Mouse (Mus musculus): ENCODE results near the gene Gabrd. TPM values are rescaled to one million over a fixed set of nuclear protein-coding genes. Genes with fewer than 3 reads are reported as not detected.

The Gabrd gene
- polyA plus RNA-seq (2012; rRNA removed): 0.02 and 0.22 TPM in 2 replicates

DNA sequence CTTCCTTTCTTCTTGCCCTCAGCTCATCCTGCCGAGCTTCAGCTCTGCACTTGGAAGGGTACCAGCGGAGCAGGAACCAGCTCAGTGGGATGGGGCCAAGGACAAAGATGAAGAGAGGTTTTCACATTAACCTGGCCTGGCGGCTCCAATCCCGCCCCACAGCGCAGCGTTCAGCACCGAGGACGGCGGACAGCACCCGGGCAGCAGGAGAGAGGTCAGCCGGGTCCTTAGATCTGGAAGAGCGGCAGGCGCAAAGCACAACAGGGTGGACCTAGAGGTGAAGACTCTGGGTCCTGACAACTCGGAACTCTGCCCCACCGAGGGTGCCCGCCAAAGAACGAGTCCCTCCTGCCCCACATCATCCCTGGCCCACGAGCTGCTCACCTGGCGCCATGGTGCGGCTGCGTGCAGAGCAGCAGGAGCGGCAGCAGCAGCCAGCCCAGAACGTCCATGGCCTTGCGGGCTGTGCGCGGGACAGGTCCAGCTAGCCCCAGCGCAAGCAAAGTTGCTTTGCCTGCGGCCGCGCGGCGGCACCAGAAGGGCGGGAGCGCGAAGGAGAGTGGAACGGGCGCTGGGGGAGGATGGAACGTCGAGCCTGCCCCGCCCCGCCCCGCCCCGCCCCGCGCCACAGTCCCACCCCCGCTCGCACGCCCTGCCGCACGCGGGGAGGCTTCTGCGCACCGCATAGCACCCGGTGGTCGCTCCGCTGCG is at the start of gene Gabrd:
Gabrd (minus strand) TSS at position 602 of the 711 bp plus-strand sequence.
- DNase-seq (ENCODE audit: low read depth in 1 of 2, low spot score in 2 of 2): no peak
- Histone ChIP-seq H3K4me3 (ENCODE audit: extremely low read depth, insufficient read depth, insufficient read length) (no peak within 1 kb of the TSS; the same call in 1 of the 2 replicates), H3K27me3 (ENCODE audit: control insufficient read depth, insufficient read depth, low read length) (peaks cover 5% of the 10 kb centered on the region), H3K4me1 (ENCODE audit: control insufficient read depth, insufficient read depth, insufficient read length) (peaks cover 5% of the 10 kb centered on the region; the same call in 1 of the 2 replicates), H3K27ac (ENCODE audit: insufficient read depth, low read length) (no peak within 1 kb of the TSS), H3K36me3 (ENCODE audit: control insufficient read depth, insufficient read depth, low read length) (no peaks in the 10 kb centered on the region)
- TF ChIP-seq CTCF (IDR thresholded peaks at IDR 0.05; ENCODE audit: extremely low read depth, insufficient read depth, insufficient read length, insufficient replicate concordance) (no peak), POLR2A (IDR thresholded peaks at IDR 0.05; ENCODE audit: low read depth, low read length) (no peak)
- WGBS: 3% methylated on average over 55 of the region's 57 CpGs

DNA sequence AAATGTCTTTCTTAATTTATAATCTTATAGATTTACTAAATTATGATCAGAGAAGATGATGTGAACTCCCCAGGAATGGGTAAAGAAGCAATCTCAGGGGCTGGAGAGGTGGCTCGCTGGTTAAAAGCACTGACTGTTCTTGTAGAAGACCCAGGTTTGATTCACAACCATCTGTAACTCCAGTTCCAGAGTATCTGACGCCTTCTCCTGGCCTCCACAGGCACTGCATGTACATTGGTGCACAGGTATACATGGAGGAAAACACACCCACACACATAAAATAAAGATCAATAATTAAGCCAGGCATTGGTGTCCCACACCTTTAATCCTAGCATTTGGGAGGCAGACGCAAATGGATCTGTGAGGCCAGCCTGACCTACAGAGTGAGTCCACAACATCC is 44.9 kb upstream of the Gabrd start:
- TF ChIP-seq POLR2A (IDR thresholded peaks at IDR 0.05; ENCODE audit: low read depth, low read length) (no peak), CTCF (IDR thresholded peaks at IDR 0.05; ENCODE audit: extremely low read depth, insufficient read depth, insufficient read length, insufficient replicate concordance) (no peak)

DNA sequence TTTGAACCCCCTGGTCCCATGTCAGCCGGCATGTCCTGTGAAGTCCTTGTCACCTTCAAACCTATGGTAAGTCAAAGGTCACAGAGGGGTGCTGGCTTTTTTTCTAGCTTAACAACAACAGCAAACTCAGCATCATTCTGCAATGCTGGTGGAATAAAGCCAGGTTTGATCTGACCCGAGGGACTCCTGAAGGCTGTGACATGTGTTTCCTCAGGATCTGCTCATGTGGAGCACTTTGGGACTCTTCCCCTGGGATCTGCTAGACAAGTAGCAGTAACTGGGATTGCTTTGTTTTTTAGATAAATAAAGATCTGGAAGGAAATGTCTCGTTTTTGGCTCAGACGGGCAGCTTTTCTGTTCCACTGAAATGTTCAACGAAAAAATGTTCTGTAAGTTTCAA is 36.1 kb upstream of the Gabrd start:
- Histone ChIP-seq H3K4me3 (ENCODE audit: extremely low read depth, insufficient read depth, insufficient read length) (no peak overlapping the region), H3K4me1 (ENCODE audit: control insufficient read depth, insufficient read depth, insufficient read length) (no peaks in the 10 kb centered on the region), H3K36me3 (ENCODE audit: control insufficient read depth, insufficient read depth, low read length) (no peaks in the 10 kb centered on the region), H3K27me3 (ENCODE audit: control insufficient read depth, insufficient read depth, low read length) (no peaks in the 10 kb centered on the region), H3K27ac (ENCODE audit: insufficient read depth, low read length) (no peak overlapping the region)
- WGBS: 72% methylated on average over 5 of the region's 5 CpGs
- no peak for TF ChIP-seq POLR2A (IDR thresholded peaks at IDR 0.05; ENCODE audit: low read depth, low read length)
- TF ChIP-seq CTCF (IDR thresholded peaks at IDR 0.05; ENCODE audit: extremely low read depth, insufficient read depth, insufficient read length, insufficient replicate concordance): no peak
- no peak for DNase-seq (ENCODE audit: low read depth in 1 of 2, low spot score in 2 of 2)

More for the DNA sequence above, 44.9 kb upstream of the Gabrd start:
- no peaks in the 10 kb centered on the region for H3K36me3 ChIP-seq (ENCODE audit: control insufficient read depth, insufficient read depth, low read length)
- WGBS: 69% methylated on average over 3 of the region's 3 CpGs
- H3K4me1 ChIP-seq (ENCODE audit: control insufficient read depth, insufficient read depth, insufficient read length): no peaks in the 10 kb centered on the region
- no peaks in the 10 kb centered on the region for H3K27me3 ChIP-seq (ENCODE audit: control insufficient read depth, insufficient read depth, low read length)
- H3K4me3 ChIP-seq (ENCODE audit: extremely low read depth, insufficient read depth, insufficient read length): no peak overlapping the region
- no peak overlapping the region for H3K27ac ChIP-seq (ENCODE audit: insufficient read depth, low read length)
- DNase-seq (ENCODE audit: low read depth in 1 of 2, low spot score in 2 of 2): no peak

DNA sequence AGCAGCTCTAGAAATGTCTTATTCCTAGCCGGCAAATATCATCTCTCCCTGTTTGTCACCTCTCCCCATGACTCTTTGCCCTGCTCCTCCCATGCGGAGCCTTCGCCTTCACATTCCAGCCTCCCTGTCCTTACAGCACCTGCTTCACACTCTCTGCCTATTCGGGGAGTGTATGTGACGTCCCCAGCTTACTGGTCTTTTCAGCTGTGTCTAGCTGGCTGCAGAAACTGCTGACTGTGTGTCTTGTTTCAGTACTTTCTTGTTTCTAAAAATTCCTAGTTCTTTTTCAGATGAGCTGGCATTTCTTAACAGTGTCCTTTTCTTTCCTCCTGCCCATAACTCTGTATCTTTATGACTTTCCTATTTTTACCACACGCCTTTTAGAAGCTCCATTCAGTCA is 34.4 kb upstream of the Gabrd start:
- no peaks in the 10 kb centered on the region for H3K4me1 ChIP-seq (ENCODE audit: control insufficient read depth, insufficient read depth, insufficient read length)
- WGBS: 87% methylated on average over 6 of the region's 6 CpGs
- no peaks in the 10 kb centered on the region for H3K36me3 ChIP-seq (ENCODE audit: control insufficient read depth, insufficient read depth, low read length)
- TF ChIP-seq POLR2A (IDR thresholded peaks at IDR 0.05; ENCODE audit: low read depth, low read length) (no peak), CTCF (IDR thresholded peaks at IDR 0.05; ENCODE audit: extremely low read depth, insufficient read depth, insufficient read length, insufficient replicate concordance) (no peak)
- no peak for DNase-seq (ENCODE audit: low read depth in 1 of 2, low spot score in 2 of 2)
- H3K4me3 ChIP-seq (ENCODE audit: extremely low read depth, insufficient read depth, insufficient read length): no peak overlapping the region
- H3K27me3 ChIP-seq (ENCODE audit: control insufficient read depth, insufficient read depth, low read length): no peaks in the 10 kb centered on the region
- no peak overlapping the region for H3K27ac ChIP-seq (ENCODE audit: insufficient read depth, low read length)

DNA sequence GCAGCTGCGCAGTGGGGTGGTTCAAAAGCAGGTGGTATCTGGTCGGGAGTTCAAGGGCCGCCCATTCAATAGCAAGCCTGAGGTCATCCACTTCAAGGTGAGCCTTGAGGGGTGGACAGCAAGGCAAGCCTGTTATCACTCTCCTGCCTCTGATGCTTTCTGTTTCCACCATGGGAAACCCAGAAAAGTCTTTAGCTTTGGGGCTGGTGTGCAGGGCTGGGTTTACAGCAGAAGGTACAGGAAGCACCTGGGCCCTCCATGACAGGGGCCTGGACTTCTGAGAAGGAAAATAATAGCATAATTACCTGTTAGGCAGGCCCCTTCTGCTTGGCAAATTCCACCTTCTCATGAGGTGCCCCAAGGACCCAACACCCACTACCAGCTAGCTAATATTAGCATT is 31.3 kb upstream of the Gabrd start:
- TF ChIP-seq POLR2A (IDR thresholded peaks at IDR 0.05; ENCODE audit: low read depth, low read length): no peak
- no peak for TF ChIP-seq CTCF (IDR thresholded peaks at IDR 0.05; ENCODE audit: extremely low read depth, insufficient read depth, insufficient read length, insufficient replicate concordance)
- Histone ChIP-seq H3K27me3 (ENCODE audit: control insufficient read depth, insufficient read depth, low read length) (no peaks in the 10 kb centered on the region), H3K27ac (ENCODE audit: insufficient read depth, low read length) (no peak overlapping the region), H3K4me3 (ENCODE audit: extremely low read depth, insufficient read depth, insufficient read length) (no peak overlapping the region), H3K36me3 (ENCODE audit: control insufficient read depth, insufficient read depth, low read length) (no peaks in the 10 kb centered on the region), H3K4me1 (ENCODE audit: control insufficient read depth, insufficient read depth, insufficient read length) (no peaks in the 10 kb centered on the region)
- DNase-seq (ENCODE audit: low read depth in 1 of 2, low spot score in 2 of 2): no peak
- WGBS: 86% methylated on average over 3 of the region's 3 CpGs

DNA sequence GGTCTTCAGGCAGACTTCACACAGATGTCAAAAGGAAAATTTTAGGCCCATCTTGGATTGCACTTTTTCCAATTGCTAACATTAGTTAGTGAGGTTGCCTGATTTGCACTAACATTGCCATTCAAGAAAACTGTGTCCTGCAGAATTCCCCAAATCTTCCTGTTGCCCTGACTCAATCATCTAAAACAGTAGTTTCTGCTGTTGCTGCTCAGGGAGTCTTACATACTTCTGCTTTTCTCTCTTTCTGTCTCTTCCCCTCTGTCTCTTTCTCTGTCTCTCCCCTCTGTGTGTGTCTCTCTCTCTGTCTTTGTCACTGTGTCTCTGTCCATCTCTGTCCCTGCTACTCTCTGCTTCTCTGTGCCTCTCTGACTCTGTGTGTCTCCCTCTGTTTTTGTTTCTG is 30.5 kb upstream of the Gabrd start:
- no peaks in the 10 kb centered on the region for H3K27me3 ChIP-seq (ENCODE audit: control insufficient read depth, insufficient read depth, low read length)
- no peak for DNase-seq (ENCODE audit: low read depth in 1 of 2, low spot score in 2 of 2)

DNA sequence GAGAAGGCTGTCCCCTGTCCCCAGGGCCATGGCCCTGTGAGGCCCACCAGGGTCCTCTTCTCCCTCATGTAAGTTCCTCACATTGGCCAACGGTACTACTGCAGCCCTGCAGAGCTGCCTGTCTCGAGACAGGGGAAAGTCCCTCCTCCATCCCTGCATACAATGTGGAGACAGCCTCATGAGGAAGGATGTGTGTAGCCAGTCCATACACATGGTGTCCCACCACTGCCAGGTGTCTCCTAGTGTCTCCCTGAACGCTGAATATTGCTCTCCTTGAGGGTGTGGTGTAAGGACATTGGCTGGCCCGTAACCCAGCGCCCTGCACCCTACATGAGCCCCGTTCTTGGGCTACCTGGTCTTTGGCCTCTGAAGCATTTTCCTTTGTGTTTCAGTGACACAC is 28.4 kb upstream of the Gabrd start:
- Histone ChIP-seq H3K27ac (ENCODE audit: insufficient read depth, low read length) (no peak overlapping the region), H3K4me3 (ENCODE audit: extremely low read depth, insufficient read depth, insufficient read length) (no peak overlapping the region), H3K4me1 (ENCODE audit: control insufficient read depth, insufficient read depth, insufficient read length) (no peaks in the 10 kb centered on the region), H3K36me3 (ENCODE audit: control insufficient read depth, insufficient read depth, low read length) (no peaks in the 10 kb centered on the region), H3K27me3 (ENCODE audit: control insufficient read depth, insufficient read depth, low read length) (no peaks in the 10 kb centered on the region)
- no peak for DNase-seq (ENCODE audit: low read depth in 1 of 2, low spot score in 2 of 2)
- TF ChIP-seq CTCF (IDR thresholded peaks at IDR 0.05; ENCODE audit: extremely low read depth, insufficient read depth, insufficient read length, insufficient replicate concordance) (no peak), POLR2A (IDR thresholded peaks at IDR 0.05; ENCODE audit: low read depth, low read length) (no peak)
- 55% methylated on average over 6 of the region's 6 CpGs for WGBS

More for the DNA sequence above, 30.5 kb upstream of the Gabrd start:
- TF ChIP-seq CTCF (IDR thresholded peaks at IDR 0.05; ENCODE audit: extremely low read depth, insufficient read depth, insufficient read length, insufficient replicate concordance) (no peak), POLR2A (IDR thresholded peaks at IDR 0.05; ENCODE audit: low read depth, low read length) (no peak)
- H3K4me3 ChIP-seq (ENCODE audit: extremely low read depth, insufficient read depth, insufficient read length): no peak overlapping the region
- H3K36me3 ChIP-seq (ENCODE audit: control insufficient read depth, insufficient read depth, low read length): no peaks in the 10 kb centered on the region
- no peak overlapping the region for H3K27ac ChIP-seq (ENCODE audit: insufficient read depth, low read length)
- H3K4me1 ChIP-seq (ENCODE audit: control insufficient read depth, insufficient read depth, insufficient read length): no peaks in the 10 kb centered on the region

Measured in spleen, adult 2 months (tissue).